In the genomic region with DNA sequence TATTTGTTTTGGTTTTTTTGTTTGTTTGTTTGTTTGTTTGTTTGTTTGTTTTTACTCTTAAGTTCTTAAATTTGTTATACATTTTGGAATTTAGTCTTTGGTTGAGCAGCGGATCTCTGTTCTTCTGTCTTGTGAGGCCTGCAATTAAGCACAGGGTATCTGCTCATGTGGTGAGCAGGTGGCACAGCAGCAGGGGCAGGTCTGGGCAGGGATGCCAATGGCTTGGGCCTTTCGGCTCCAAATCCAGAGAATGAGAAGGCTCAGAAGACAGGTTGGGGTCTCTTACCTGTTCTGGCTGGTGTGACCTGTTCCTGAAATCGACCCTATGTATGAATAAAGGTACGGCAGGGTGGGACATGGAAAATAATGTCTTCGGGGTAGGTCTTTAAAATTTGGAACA, we compare ENCODE assay signal across 12 mouse cellular contexts.
"Had no signal": no experiment of that assay in that cellular context is flagged by ENCODE, and none has a peak within 500 bp of the region (broad histone marks: within the 10 kb centered on the region; RNA-seq: fewer than 3 reads in every experiment).

No protein-coding gene starts in this region.

- DNase-seq: left cerebral cortex, postnatal 4 days; liver; liver, embryonic 13.5 days; liver, postnatal 0 days; lung, adult 18-20 months; lung, adult 2 months; lung, embryonic 14.5 days; lung, postnatal 10 days; lung, postnatal 14 days; lung, postnatal 36 days; lung, postnatal 4 days; midbrain, embryonic 14.5 days had no signal
